In the genomic region with DNA sequence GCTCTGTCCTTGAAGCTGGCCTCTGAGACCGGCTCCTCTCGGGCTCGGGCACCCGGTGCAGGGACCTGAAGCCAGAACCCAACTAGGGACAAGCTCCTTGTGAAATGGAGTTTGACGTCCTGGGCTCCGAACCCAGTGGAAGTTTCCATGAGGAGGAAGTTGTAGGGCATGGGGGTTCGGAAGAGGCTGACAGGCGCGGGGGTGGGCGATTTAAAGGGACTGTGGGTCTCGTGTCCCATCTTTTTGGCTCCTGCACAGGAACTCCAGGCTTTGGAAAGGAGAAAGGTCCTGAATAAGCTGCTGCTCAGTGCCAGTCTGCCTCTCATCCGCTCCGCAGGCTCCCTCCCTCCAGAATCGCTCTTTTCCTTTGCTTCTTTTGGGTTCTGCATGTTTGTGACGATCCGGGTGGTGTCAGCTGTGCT, we compare ENCODE assay signal across 8 mouse cellular contexts. TPM values are rescaled to one million over a fixed set of nuclear protein-coding genes. Genes with fewer than 3 reads are reported as not detected.
A peak's percentile ranks its signal among the peaks of the same experiment; 100 is the strongest.
DNase-seq lines count a peak whose midpoint lies in the region; ATAC-seq and TF ChIP-seq lines count a peak whose summit lies in the region.

No protein-coding gene starts in this region.

- DNase-seq in spleen, adult 2 months (ENCODE audit: low read depth in 1 of 2, low spot score in 2 of 2) = no peak
- no peak for DNase-seq in spleen, adult 18-20 months
- DNase-seq in frontal cortex, postnatal 36 days (ENCODE audit: low spot score in 2 of 2) = peak; percentile 64 to 70
- no peak for DNase-seq in limb, embryonic 11.5 days (ENCODE audit: low spot score)

- no peaks in the 10 kb centered on the region for H3K36me3 ChIP-seq in erythroblast, embryonic 14.5 days (ENCODE audit: control insufficient read depth)
- H3K36me3 ChIP-seq in spleen, adult 2 months (ENCODE audit: control insufficient read depth, insufficient read depth, low read length) = no peaks in the 10 kb centered on the region
- no peaks in the 10 kb centered on the region for H3K36me3 ChIP-seq in limb, embryonic 11.5 days (ENCODE audit: control insufficient read depth, insufficient read depth, low read length)
- no peaks in the 10 kb centered on the region for H3K36me3 ChIP-seq in neural tube, embryonic 12.5 days

- H3K9ac ChIP-seq in limb, embryonic 11.5 days (ENCODE audit: low read length) = peak overlapping the region; percentile 45; the same call in 1 of the 2 replicates
- H3K9ac ChIP-seq in neural tube, embryonic 12.5 days = peak overlapping the region; percentile 54

- WGBS in spleen, adult 2 months = 2% methylated on average over 16 of the region's 16 CpGs
- WGBS in limb, embryonic 11.5 days = 0% methylated on average over 16 of the region's 16 CpGs
- under 1% methylated on average over 16 of the region's 16 CpGs for WGBS in neural tube, embryonic 12.5 days

- H3K27ac ChIP-seq in spleen, adult 2 months (ENCODE audit: insufficient read depth, low read length) = no peak overlapping the region; the same call in 1 of the 2 replicates
- no peak overlapping the region for H3K27ac ChIP-seq in limb, embryonic 11.5 days (replicated peaks; ENCODE audit: low read depth, low read length)
- H3K27ac ChIP-seq in neural tube, embryonic 12.5 days = no peak overlapping the region

- TF ChIP-seq CTCF in spleen, adult 2 months (IDR thresholded peaks at IDR 0.05; ENCODE audit: extremely low read depth, insufficient read depth, insufficient read length, insufficient replicate concordance) = no peak

- no peak for ATAC-seq in erythroblast, adult 5-6 weeks (replicated peaks; ENCODE audit: low FRiP score, poor library complexity, severe bottlenecking)
- 0 out of 2 replicates have a peak, but pooled peaks have one; percentile 7 for ATAC-seq in limb, embryonic 11.5 days (ENCODE audit: insufficient number of reproducible peaks, low FRiP score, low TSS enrichment, low read depth)
- ATAC-seq in neural tube, embryonic 12.5 days (ENCODE audit: low FRiP score, low read depth) = peak; percentile 35
- no peak for ATAC-seq in CD4-positive, CD25-positive, alpha-beta regulatory T cell, adult 4 months

- no peaks in the 10 kb centered on the region for H3K4me1 ChIP-seq in erythroblast, embryonic 14.5 days (ENCODE audit: control insufficient read depth)
- H3K4me1 ChIP-seq in spleen, adult 2 months (ENCODE audit: control insufficient read depth, insufficient read depth, insufficient read length) = peaks cover 8% of the 10 kb centered on the region
- H3K4me1 ChIP-seq in limb, embryonic 11.5 days (ENCODE audit: control insufficient read depth, insufficient read depth, low read length) = peaks cover 2% of the 10 kb centered on the region; the same call in 1 of the 2 replicates
- peaks cover 13% of the 10 kb centered on the region for H3K4me1 ChIP-seq in neural tube, embryonic 12.5 days

- peaks cover 46% of the 10 kb centered on the region for H3K27me3 ChIP-seq in erythroblast, embryonic 14.5 days (ENCODE audit: control insufficient read depth)
- peaks cover 8% of the 10 kb centered on the region for H3K27me3 ChIP-seq in spleen, adult 2 months (ENCODE audit: control insufficient read depth, insufficient read depth, low read length)
- H3K27me3 ChIP-seq in limb, embryonic 11.5 days (ENCODE audit: control insufficient read depth, insufficient read depth, low read length) = peaks cover 25% of the 10 kb centered on the region
- peaks cover 19% of the 10 kb centered on the region for H3K27me3 ChIP-seq in neural tube, embryonic 12.5 days (replicated peaks)

- peaks cover 2% of the 10 kb centered on the region; the same call in 1 of the 2 replicates for H3K9me3 ChIP-seq in erythroblast, embryonic 14.5 days (ENCODE audit: control insufficient read depth, low read length)
- H3K9me3 ChIP-seq in limb, embryonic 11.5 days (ENCODE audit: control insufficient read depth, low read length) = no peaks in the 10 kb centered on the region
- no peaks in the 10 kb centered on the region for H3K9me3 ChIP-seq in neural tube, embryonic 12.5 days

- peak overlapping the region; percentile 96 for H3K4me2 ChIP-seq in limb, embryonic 11.5 days (ENCODE audit: low read depth, severe bottlenecking)
- H3K4me2 ChIP-seq in neural tube, embryonic 12.5 days (replicated peaks) = peak overlapping the region; percentile 98

- TF ChIP-seq POLR2A in spleen, adult 2 months (IDR thresholded peaks at IDR 0.05; ENCODE audit: low read depth, low read length) = no peak

- peak overlapping the region; percentile 56 for H3K4me3 ChIP-seq in erythroblast, embryonic 14.5 days (replicated peaks)
- peak overlapping the region; percentile 76 for H3K4me3 ChIP-seq in spleen, adult 2 months (ENCODE audit: extremely low read depth, insufficient read depth, insufficient read length)
- peak overlapping the region; percentile 57 for H3K4me3 ChIP-seq in limb, embryonic 11.5 days (ENCODE audit: low read depth, low read length)
- peak overlapping the region; percentile 64 for H3K4me3 ChIP-seq in neural tube, embryonic 12.5 days

RNA-seq across cellular contexts. Expression of a gene that starts 1.1 kb away (rescaled TPM):
- polyA plus RNA-seq in erythroblast, embryonic 14.5 days (2012) = 0.01 TPM in 1 of 2 replicates, not detected in the other
- total RNA-seq in erythroblast, adult 5-6 weeks (2015; ENCODE audit: low replicate concordance) = not detected in 2 replicates
- not detected in 2 replicates for total RNA-seq in erythroblast, adult 5-6 weeks (2017; ENCODE audit: low replicate concordance)
- polyA plus RNA-seq in spleen, adult 2 months (2012; rRNA removed) = 0.56 and 0.65 TPM in 2 replicates
- 0.12 and 0.82 TPM in 2 replicates for polyA plus RNA-seq in limb, embryonic 11.5 days (2014; fragmentation: Nextera tagmentation; extraction: Ambion mirVana)
- 0.13 and 0.34 TPM in 2 replicates for polyA plus RNA-seq in neural tube, embryonic 12.5 days (2016; fragmentation: Nextera tagmentation; extraction: Ambion mirVana)
- polyA plus RNA-seq in CD4-positive, CD25-positive, alpha-beta regulatory T cell, adult 4 months (2017; shearing (Covaris generic)) = 1 to 10 TPM; 3.0 to 3.5 TPM

Comparison
In these comparisons a context has a peak if more than half of its experiments do, and no peak if none do; other contexts are left out.
1. ATAC-seq: peak in limb, embryonic 11.5 days (single experiment) and neural tube, embryonic 12.5 days (single experiment); none in erythroblast, adult 5-6 weeks (single experiment) and CD4-positive, CD25-positive, alpha-beta regulatory T cell, adult 4 months (single experiment).
2. DNase-seq: peak in frontal cortex, postnatal 36 days (2 of 2); none in spleen, adult 2 months (0 of 2), spleen, adult 18-20 months (0 of 2) and limb, embryonic 11.5 days (single experiment).
3. Peak in every context shown above with its lines, with median percentiles within 50 percentile points of each other: H3K4me3 ChIP-seq.